Mouse (Mus musculus) intestine, postnatal 0 days (tissue): Measurements from ENCODE around the gene Slc25a28. TPM values are rescaled to one million over a fixed set of nuclear protein-coding genes. Genes with fewer than 3 reads are reported as not detected.

Experiments
- ATAC-seq: fragments of 200-750 bp; cut with Nextera tagmentation; 2 replicates; pipeline ENCODE4 v1.8.0; 2017; ENCODE audit warnings: mild to moderate bottlenecking, moderate TSS enrichment, moderate library complexity
- H3K27ac ChIP-seq: fragments of 300-500 bp; sonication (generic); 2 replicates; pipeline ENCODE4 v1.5.1; 2014; ENCODE audit warnings: mild to moderate bottlenecking, low read depth, low read length, moderate library complexity
- H3K27me3 ChIP-seq: fragments of 300-500 bp; sonication (generic); replicated peaks from 2 replicates; pipeline ENCODE4 v1.6.1; 2014; ENCODE audit warnings: low read length, mixed read lengths; ENCODE audit not compliant: control insufficient read depth, insufficient read depth
- H3K36me3 ChIP-seq: fragments of 300-500 bp; sonication (generic); 2 replicates; pipeline ENCODE4 v1.6.1; 2014; ENCODE audit warnings: mild to moderate bottlenecking, moderate library complexity; ENCODE audit not compliant: control insufficient read depth, insufficient read depth
- H3K4me1 ChIP-seq: fragments of 300-500 bp; sonication (generic); replicated peaks from 2 replicates; pipeline ENCODE4 v1.6.1; 2014; ENCODE audit warnings: antibody characterized with exemption, low read length, mixed read lengths; ENCODE audit not compliant: control insufficient read depth, insufficient read depth
- H3K4me2 ChIP-seq: fragments of 300-500 bp; sonication (generic); replicated peaks from 2 replicates; pipeline ENCODE4 v1.6.1; 2014; ENCODE audit warnings: low read depth, mild to moderate bottlenecking, moderate library complexity
- H3K4me3 ChIP-seq: fragments of 300-500 bp; sonication (generic); 2 replicates; pipeline ENCODE4 v1.5.1; 2014; ENCODE audit warnings: low read depth, low read length
- H3K9ac ChIP-seq: fragments of 300-500 bp; sonication (generic); 2 replicates; pipeline ENCODE4 v1.6.1; 2014; ENCODE audit warnings: mild to moderate bottlenecking, low read depth, low read length
- H3K9me3 ChIP-seq: fragments of 300-500 bp; sonication (generic); 2 replicates; pipeline ENCODE4 v1.6.1; 2016; ENCODE audit warnings: mixed run types; ENCODE audit not compliant: control insufficient read depth
- CTCF ChIP-seq: sonication (generic); IDR thresholded peaks from 2 replicates; pipeline ENCODE4 v1.5.1; 2016; ENCODE audit warnings: low read depth, mild to moderate bottlenecking, control low read depth, antibody characterized with exemption, moderate library complexity
- WGBS: fragments of 180-500 bp; shearing (Covaris S2); extraction: QIAGEN DNeasy Blood & Tissue Kit; methylation state at CpG from one replicate; pipeline ENCODE4 v1.1.7; 2014; 5-methylcytosine and 5-hydroxymethylcytosine counted together
- polyA plus RNA-seq: library from polyadenylated mRNA; unstranded; fragments of >200 nt; fragmentation: Nextera tagmentation; extraction: Ambion mirVana; gene quantifications from 2 replicates; pipeline ENCODE4 v1.2.1, GENCODE M21; 2015

Slc25a28 gene
- polyA plus RNA-seq, 1 experiment from 2014 or later = 20.6 TPM

- WGBS = 42% methylated on average over 11 of the region's 11 CpGs
- Histone ChIP-seq H3K27ac (peak overlapping the region; percentile 46; the same call in 1 of the 2 replicates), H3K36me3 (peaks cover 29% of the 10 kb centered on the region), H3K9me3 (no peaks in the 10 kb centered on the region), H3K4me3 (no peak overlapping the region), H3K4me2 (no peak overlapping the region), H3K4me1 (no peaks in the 10 kb centered on the region), H3K9ac (no peak overlapping the region), H3K27me3 (no peaks in the 10 kb centered on the region)
- no peak for TF ChIP-seq CTCF
- ATAC-seq = no peak
These were observed 24.5 kb upstream of the Slc25a28 start for GRCm38 (mm10) chr19:43699021-43699762.

GRCm38 (mm10) chr19:43697666-43698370 is 23.1 kb upstream of the Slc25a28 start:
- Histone ChIP-seq H3K27me3 (no peaks in the 10 kb centered on the region), H3K36me3 (peaks cover 23% of the 10 kb centered on the region), H3K4me1 (0 out of 2 replicates have a peak, but pooled peaks cover 4% of the 10 kb centered on the region), H3K9me3 (no peaks in the 10 kb centered on the region), H3K4me2 (no peak overlapping the region), H3K27ac (peak overlapping the region; percentile 68), H3K9ac (no peak overlapping the region), H3K4me3 (no peak overlapping the region)
- no peak for ATAC-seq
- WGBS = 68% methylated on average over 5 of the region's 5 CpGs
- TF ChIP-seq CTCF = no peak

GRCm38 (mm10) chr19:43695514-43695964 is 20.9 kb upstream of the Slc25a28 start:
- Histone ChIP-seq H3K4me3 (no peak overlapping the region), H3K4me1 (0 out of 2 replicates have a peak, but pooled peaks cover 4% of the 10 kb centered on the region), H3K27me3 (no peaks in the 10 kb centered on the region), H3K36me3 (peaks cover 17% of the 10 kb centered on the region; the same call in 1 of the 2 replicates), H3K9ac (no peak overlapping the region), H3K27ac (peak overlapping the region; percentile 94), H3K9me3 (no peaks in the 10 kb centered on the region), H3K4me2 (0 out of 2 replicates have a peak overlapping the region, but pooled peaks have one; percentile 4)
- peak; percentile 84 for ATAC-seq
- TF ChIP-seq CTCF = no peak
- WGBS = 21% methylated on average over 10 of the region's 10 CpGs

GRCm38 (mm10) chr19:43692815-43693214 is 18.1 kb upstream of the Slc25a28 start:
- Histone ChIP-seq H3K9ac (no peak overlapping the region), H3K4me3 (no peak overlapping the region), H3K9me3 (no peaks in the 10 kb centered on the region), H3K4me2 (peak overlapping the region; percentile 38), H3K27ac (no peak overlapping the region), H3K27me3 (no peaks in the 10 kb centered on the region), H3K36me3 (peaks cover 8% of the 10 kb centered on the region; the same call in 1 of the 2 replicates), H3K4me1 (0 out of 2 replicates have a peak, but pooled peaks cover 4% of the 10 kb centered on the region)
- no peak for ATAC-seq
- TF ChIP-seq CTCF = no peak
- WGBS = 81% methylated on average over 14 of the region's 14 CpGs

DNA sequence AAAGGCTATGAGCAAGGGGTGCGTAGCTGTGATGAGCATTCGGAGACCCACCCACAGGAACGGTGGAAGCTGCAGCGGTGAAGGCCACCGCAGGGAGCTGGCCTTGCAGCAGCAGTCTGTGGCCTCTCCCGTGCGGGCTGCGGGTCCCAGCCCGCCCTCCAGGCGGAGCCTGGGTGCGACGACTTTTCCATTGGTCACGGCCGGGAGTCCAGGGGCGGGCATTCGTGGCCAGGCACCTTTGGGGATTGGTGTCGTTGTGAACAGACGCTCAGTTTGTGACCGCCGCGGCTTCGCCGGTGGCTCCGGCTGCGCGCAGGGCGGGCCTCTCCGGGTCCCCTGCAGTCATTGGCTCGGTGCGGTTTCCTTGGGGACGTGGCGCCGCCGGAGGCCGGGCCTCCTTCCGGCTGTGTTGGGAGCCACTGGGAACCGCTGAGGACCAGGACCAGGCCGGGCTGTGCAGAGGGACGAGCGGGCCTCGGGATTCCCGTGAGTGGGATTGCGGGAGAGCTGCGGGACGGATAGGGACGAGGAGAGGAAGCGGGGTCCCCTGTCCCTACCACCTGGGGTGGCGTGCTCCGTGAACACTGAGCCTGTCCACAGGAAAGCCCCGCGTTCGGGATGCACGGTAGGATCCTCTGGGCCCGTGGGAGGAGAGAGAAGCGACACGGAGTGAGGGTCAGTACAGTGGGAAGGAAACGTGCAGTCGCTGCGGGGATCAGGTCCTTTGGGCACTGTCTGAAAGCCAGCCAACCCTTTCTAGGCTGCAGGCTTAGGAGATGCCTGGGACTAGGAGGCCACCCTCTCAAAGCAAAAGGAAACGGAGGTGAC is 15.0 kb upstream of the Slc25a28 start, which contains the start of gene Entpd7:
Gene Entpd7 (plus strand): TSS at position 254 of the 828 bp plus-strand sequence.
- TF ChIP-seq CTCF = peak; percentile 76
- no peaks in the 10 kb centered on the region for H3K9me3 ChIP-seq
- H3K4me2 ChIP-seq = peak within 1 kb of the TSS; percentile 78
- under 1% methylated on average over 60 of the region's 60 CpGs for WGBS
- peak within 1 kb of the TSS; percentile 89 for H3K4me3 ChIP-seq
- H3K27me3 ChIP-seq = no peaks in the 10 kb centered on the region
- peak within 1 kb of the TSS; percentile 80 for H3K9ac ChIP-seq
- 0 out of 2 replicates have a peak, but pooled peaks cover 4% of the 10 kb centered on the region for H3K4me1 ChIP-seq
- peaks cover 8% of the 10 kb centered on the region; the same call in 1 of the 2 replicates for H3K36me3 ChIP-seq
- peak; percentile 98 for ATAC-seq
- peak within 1 kb of the TSS; percentile 87 for H3K27ac ChIP-seq
